Mouse (Mus musculus): Measurements from ENCODE around the gene Coro1c. TPM values are rescaled to one million over a fixed set of nuclear protein-coding genes. Genes with fewer than 3 reads are reported as not detected.

The Coro1c gene
- polyA plus RNA-seq, 1 experiment from 2014 or later, result 175 TPM

DNA sequence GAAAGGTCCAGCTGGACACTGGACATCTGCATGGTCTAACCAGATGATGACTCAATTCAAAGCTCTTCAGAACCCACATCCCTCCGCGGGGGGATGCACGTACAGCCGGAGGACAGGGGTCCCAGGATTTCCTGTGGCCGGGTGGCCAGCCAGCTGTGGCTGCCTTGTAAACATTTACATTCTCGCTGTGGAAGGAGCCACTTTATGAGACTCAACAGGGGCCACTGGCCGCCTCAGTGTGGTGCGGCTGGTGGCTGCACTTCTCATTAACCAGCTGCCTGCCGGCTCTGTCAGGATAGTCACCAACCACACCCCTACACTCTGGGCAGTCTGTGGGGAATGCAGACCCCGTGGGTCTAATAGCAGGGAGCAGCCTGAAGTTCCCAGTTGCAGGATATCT is 102.1 kb downstream of the Coro1c start:
- 9% methylated on average over 10 of the region's 10 CpGs for WGBS
- Histone ChIP-seq H3K9ac (ENCODE audit: low read depth, low read length) (no peak overlapping the region), H3K4me1 (ENCODE audit: control insufficient read depth, insufficient read depth, low read length) (peaks cover 14% of the 10 kb centered on the region; the same call in 1 of the 2 replicates), H3K9me3 (ENCODE audit: control insufficient read depth, low read length) (0 out of 2 replicates have a peak, but pooled peaks cover under 1% of the 10 kb centered on the region), H3K27me3 (replicated peaks; ENCODE audit: control insufficient read depth, insufficient read depth, low read length) (no peaks in the 10 kb centered on the region), H3K27ac (ENCODE audit: low read length) (0 out of 2 replicates have a peak overlapping the region, but pooled peaks have one; percentile 29), H3K4me3 (ENCODE audit: low read length) (no peak overlapping the region), H3K36me3 (ENCODE audit: control insufficient read depth, insufficient read depth, low read length) (no peaks in the 10 kb centered on the region), H3K4me2 (ENCODE audit: low read depth, low read length) (no peak overlapping the region)
- peak; percentile 63 for ATAC-seq

DNA sequence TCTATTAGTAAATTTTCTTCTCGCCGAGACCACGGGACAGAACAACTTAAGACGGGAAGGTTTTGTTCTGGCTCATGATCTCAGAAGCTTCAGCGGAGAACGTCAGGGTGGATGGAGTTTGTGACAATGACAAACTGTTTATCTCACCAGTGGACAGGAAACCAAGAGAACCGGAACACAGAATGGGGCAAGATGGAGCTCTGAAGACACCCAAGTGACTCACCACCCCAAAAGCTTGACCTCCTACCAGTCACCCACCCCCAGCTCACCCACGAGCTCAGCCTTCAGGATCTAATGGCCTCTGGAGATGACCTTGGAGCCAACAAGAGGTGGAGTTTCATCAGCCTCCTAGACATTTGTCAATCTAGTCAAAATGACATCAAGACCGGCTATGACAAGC is 103.3 kb downstream of the Coro1c start:
- Histone ChIP-seq H3K27me3 (replicated peaks; ENCODE audit: control insufficient read depth, insufficient read depth, low read length) (no peaks in the 10 kb centered on the region), H3K27ac (ENCODE audit: low read length) (no peak overlapping the region), H3K4me3 (ENCODE audit: low read length) (no peak overlapping the region), H3K9ac (ENCODE audit: low read depth, low read length) (no peak overlapping the region), H3K4me2 (ENCODE audit: low read depth, low read length) (no peak overlapping the region), H3K36me3 (ENCODE audit: control insufficient read depth, insufficient read depth, low read length) (no peaks in the 10 kb centered on the region), H3K4me1 (ENCODE audit: control insufficient read depth, insufficient read depth, low read length) (peaks cover 20% of the 10 kb centered on the region), H3K9me3 (ENCODE audit: control insufficient read depth, low read length) (no peaks in the 10 kb centered on the region)
- 80% methylated on average over 9 of the region's 9 CpGs for WGBS
- no peak for ATAC-seq

DNA sequence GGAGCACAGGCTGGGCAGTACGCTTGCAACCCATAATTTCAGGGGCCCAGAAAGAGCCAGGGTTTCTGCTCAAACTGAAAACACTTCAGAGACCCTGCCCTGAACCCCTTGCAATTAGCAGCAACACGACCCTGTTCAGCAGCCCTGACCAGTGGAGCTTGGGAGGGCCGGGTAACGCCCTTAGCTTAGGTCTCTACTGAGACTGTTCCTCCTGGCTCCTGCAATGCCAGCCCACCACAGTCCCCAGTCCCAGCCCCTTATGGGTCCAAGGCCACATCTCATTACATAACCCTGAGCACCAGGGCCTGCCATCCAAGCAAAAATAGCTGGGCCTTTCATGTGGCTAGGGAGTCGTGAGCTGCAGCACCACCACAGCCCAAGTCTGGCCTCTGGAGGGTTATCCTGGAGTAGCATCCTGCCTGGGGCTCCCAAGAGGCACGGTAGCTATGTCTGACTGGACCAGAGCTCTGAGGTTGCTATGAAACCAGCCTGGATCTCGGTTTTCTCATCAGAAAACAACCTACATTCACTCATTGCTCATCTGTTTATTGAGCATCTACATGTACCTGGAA is 104.1 kb downstream of the Coro1c start:
- no peak for ATAC-seq
- H3K27me3 ChIP-seq (replicated peaks; ENCODE audit: control insufficient read depth, insufficient read depth, low read length), result no peaks in the 10 kb centered on the region
- no peaks in the 10 kb centered on the region for H3K9me3 ChIP-seq (ENCODE audit: control insufficient read depth, low read length)
- H3K36me3 ChIP-seq (ENCODE audit: control insufficient read depth, insufficient read depth, low read length), result no peaks in the 10 kb centered on the region
- WGBS, result 58% methylated on average over 7 of the region's 7 CpGs
- H3K4me2 ChIP-seq (ENCODE audit: low read depth, low read length), result no peak overlapping the region
- no peak overlapping the region for H3K27ac ChIP-seq (ENCODE audit: low read length)
- H3K4me1 ChIP-seq (ENCODE audit: control insufficient read depth, insufficient read depth, low read length), result peaks cover 24% of the 10 kb centered on the region
- H3K4me3 ChIP-seq (ENCODE audit: low read length), result no peak overlapping the region
- no peak overlapping the region for H3K9ac ChIP-seq (ENCODE audit: low read depth, low read length)

DNA sequence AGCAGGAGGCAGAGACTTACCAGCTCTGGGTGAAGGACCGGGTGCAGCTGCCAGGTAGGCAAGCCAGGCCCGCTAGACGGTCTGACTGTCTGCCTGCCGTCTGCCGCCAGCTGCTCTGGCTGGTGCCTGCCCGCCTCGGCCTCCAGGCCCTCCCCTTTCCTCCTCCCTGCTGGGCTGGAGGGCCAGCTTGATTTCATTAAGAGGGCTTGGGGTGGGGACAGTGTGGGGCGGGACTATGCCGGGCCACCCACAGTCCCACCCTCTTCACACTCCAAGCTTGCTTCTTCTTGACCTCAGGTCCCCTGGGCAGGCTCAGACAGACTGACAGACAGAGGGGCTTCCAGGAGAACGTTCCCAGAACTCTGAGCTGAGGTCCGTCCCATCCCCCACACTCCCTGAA is 108.3 kb downstream of the Coro1c start, which contains the start of gene Tmem119:
Tmem119 (minus strand) TSS at position 237 of the 400 bp plus-strand sequence.
- H3K4me2 ChIP-seq (ENCODE audit: low read depth, low read length), result peak within 1 kb of the TSS; percentile 55
- no peaks in the 10 kb centered on the region for H3K27me3 ChIP-seq (replicated peaks; ENCODE audit: control insufficient read depth, insufficient read depth, low read length)
- H3K36me3 ChIP-seq (ENCODE audit: control insufficient read depth, insufficient read depth, low read length), result no peaks in the 10 kb centered on the region
- peak within 1 kb of the TSS; percentile 52 for H3K4me3 ChIP-seq (ENCODE audit: low read length)
- peak; percentile 89 for ATAC-seq
- H3K9me3 ChIP-seq (ENCODE audit: control insufficient read depth, low read length), result no peaks in the 10 kb centered on the region
- H3K4me1 ChIP-seq (ENCODE audit: control insufficient read depth, insufficient read depth, low read length), result peaks cover 31% of the 10 kb centered on the region
- peak within 1 kb of the TSS; percentile 65 for H3K9ac ChIP-seq (ENCODE audit: low read depth, low read length)
- under 1% methylated on average over 11 of the region's 11 CpGs for WGBS
- peak within 1 kb of the TSS; percentile 82 for H3K27ac ChIP-seq (ENCODE audit: low read length)

DNA sequence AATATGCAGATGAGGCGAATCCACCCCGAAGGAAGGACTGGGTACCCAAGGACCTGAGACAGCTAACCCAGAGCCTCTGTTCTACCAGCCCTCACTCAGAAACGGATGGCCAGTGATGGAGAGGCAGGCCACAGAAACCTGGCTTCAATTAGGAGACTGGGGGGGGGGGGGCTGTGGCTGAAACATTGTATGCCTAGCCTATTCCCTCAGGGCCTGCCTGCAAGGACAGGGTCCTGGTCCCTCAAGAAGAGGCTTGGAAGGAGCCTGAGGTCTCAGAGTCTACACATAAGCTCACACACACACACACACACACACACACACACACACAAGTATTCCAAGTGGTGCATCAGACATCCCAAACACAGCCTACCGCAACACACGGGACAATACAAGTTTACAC is 108.9 kb downstream of the Coro1c start:
- peak overlapping the region; percentile 82 for H3K27ac ChIP-seq (ENCODE audit: low read length)
- no peak for ATAC-seq

DNA sequence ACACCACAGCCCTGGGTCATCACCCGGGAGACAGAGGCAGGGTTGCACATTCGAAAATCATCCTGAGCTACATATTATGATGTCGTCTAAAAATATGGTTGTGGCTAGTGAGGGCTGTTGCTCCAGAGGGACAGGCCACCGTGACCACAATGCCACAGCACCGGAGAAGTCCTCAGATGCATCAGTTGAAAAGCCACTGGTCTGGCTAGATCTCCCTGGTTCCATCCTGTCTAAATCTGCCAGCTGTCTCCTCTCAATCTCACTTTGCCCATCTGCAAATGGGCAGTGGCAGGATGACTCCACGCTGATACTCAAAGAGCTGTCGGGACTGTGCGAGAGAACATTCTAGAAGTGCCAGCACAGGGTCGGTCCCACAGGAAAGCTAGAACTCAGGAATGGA is 110.0 kb downstream of the Coro1c start:
- no peaks in the 10 kb centered on the region for H3K9me3 ChIP-seq (ENCODE audit: control insufficient read depth, low read length)
- H3K4me3 ChIP-seq (ENCODE audit: low read length), result peak overlapping the region; percentile 52; the same call in 1 of the 2 replicates
- H3K9ac ChIP-seq (ENCODE audit: low read depth, low read length), result peak overlapping the region; percentile 65
- peaks cover 26% of the 10 kb centered on the region for H3K4me1 ChIP-seq (ENCODE audit: control insufficient read depth, insufficient read depth, low read length)
- no peak for ATAC-seq
- H3K36me3 ChIP-seq (ENCODE audit: control insufficient read depth, insufficient read depth, low read length), result no peaks in the 10 kb centered on the region
- H3K4me2 ChIP-seq (ENCODE audit: low read depth, low read length), result peak overlapping the region; percentile 55
- H3K27me3 ChIP-seq (replicated peaks; ENCODE audit: control insufficient read depth, insufficient read depth, low read length), result no peaks in the 10 kb centered on the region
- 67% methylated on average over 9 of the region's 9 CpGs for WGBS
- no peak overlapping the region for H3K27ac ChIP-seq (ENCODE audit: low read length)

More for the DNA sequence above, 108.9 kb downstream of the Coro1c start:
- peak overlapping the region; percentile 65 for H3K9ac ChIP-seq (ENCODE audit: low read depth, low read length)
- no peaks in the 10 kb centered on the region for H3K27me3 ChIP-seq (replicated peaks; ENCODE audit: control insufficient read depth, insufficient read depth, low read length)
- no peaks in the 10 kb centered on the region for H3K9me3 ChIP-seq (ENCODE audit: control insufficient read depth, low read length)
- H3K4me3 ChIP-seq (ENCODE audit: low read length), result peak overlapping the region; percentile 52
- peaks cover 31% of the 10 kb centered on the region for H3K4me1 ChIP-seq (ENCODE audit: control insufficient read depth, insufficient read depth, low read length)
- peak overlapping the region; percentile 55 for H3K4me2 ChIP-seq (ENCODE audit: low read depth, low read length)
- H3K36me3 ChIP-seq (ENCODE audit: control insufficient read depth, insufficient read depth, low read length), result no peaks in the 10 kb centered on the region
- WGBS, result 39% methylated on average over 5 of the region's 5 CpGs

DNA sequence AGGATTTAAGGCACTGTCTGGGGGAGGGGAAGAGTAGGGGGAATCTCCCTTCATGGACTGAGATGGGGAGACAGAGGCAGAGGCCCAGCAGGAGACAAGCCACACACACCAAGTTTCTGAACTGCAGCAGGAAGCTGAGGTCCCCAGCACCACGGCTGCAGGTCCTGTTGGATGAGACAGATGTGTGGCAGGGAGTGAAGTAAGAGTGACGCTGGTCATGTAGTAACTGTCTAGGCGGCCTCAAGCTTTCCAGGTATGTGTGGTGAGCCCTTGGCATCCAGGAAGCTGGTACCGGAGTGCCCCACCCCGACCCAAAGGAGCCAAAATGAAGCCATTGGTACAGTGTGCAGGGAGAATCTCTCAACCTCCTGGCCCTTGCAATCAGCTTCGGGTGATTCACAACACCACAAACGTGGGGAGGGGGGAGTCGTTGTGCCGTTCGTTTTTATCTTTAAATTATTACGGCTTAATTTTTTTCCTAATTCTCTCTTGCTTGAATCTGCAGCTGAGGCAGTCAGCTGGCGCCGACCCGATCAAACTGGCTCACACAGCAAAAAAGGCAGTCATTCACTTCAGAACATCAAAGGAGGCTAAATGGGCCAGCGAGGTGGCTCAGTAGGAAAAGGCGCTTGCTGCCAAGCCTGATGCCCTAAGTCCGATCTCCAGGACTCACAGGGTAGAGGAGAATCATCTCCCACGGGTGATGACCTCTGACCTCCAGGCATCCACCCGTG is 111.2 kb downstream of the Coro1c start:
- H3K4me3 ChIP-seq (ENCODE audit: low read length), result peak overlapping the region; percentile 52
- H3K9me3 ChIP-seq (ENCODE audit: control insufficient read depth, low read length), result no peaks in the 10 kb centered on the region
- H3K4me2 ChIP-seq (ENCODE audit: low read depth, low read length), result peak overlapping the region; percentile 55
- no peak for ATAC-seq
- peaks cover 26% of the 10 kb centered on the region for H3K4me1 ChIP-seq (ENCODE audit: control insufficient read depth, insufficient read depth, low read length)
- 20% methylated on average over 19 of the region's 19 CpGs for WGBS
- H3K36me3 ChIP-seq (ENCODE audit: control insufficient read depth, insufficient read depth, low read length), result no peaks in the 10 kb centered on the region
- H3K27me3 ChIP-seq (replicated peaks; ENCODE audit: control insufficient read depth, insufficient read depth, low read length), result no peaks in the 10 kb centered on the region
- peak overlapping the region; percentile 61 for H3K27ac ChIP-seq (ENCODE audit: low read length)
- peak overlapping the region; percentile 61 for H3K9ac ChIP-seq (ENCODE audit: low read depth, low read length)

DNA sequence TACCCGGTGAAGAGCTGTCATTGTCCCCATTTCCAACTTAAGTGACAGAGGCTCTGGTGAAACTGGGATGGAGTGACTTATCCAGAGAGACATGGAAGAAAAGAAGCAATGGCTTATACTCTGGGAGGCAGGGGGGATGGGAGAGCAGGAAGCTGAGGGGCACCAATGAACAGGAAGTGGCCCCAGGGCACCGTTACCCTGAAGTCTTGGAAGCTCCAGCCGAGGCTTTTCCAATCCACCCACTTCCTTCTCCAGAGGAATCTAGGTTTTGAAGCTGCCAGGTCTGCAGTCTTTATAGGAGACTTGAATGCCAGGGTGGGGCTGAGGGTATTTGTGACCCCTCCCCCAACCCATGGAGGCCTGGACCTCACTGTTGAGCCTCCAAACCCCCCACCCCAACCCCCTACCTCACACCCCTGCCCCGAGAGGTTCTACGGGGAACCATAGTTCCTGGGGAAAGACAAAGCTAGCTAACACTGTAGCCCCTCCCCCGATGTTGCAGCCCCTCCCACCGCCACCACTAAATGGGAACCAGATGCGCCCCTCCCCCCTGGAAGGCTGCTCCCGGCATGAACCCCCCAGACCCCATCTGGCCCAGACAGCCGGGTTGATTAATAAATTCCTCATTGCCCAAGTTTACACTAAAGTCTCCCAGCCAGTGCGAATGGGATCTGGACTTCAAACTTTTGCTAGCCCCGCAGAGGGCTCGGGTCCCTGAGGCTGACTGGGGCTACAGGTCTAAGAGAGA is 112.0 kb downstream of the Coro1c start:
- Histone ChIP-seq H3K27me3 (replicated peaks; ENCODE audit: control insufficient read depth, insufficient read depth, low read length) (no peaks in the 10 kb centered on the region), H3K4me1 (ENCODE audit: control insufficient read depth, insufficient read depth, low read length) (peaks cover 28% of the 10 kb centered on the region), H3K4me3 (ENCODE audit: low read length) (peak overlapping the region; percentile 52)

More for the DNA sequence above, 112.0 kb downstream of the Coro1c start:
- no peaks in the 10 kb centered on the region for H3K9me3 ChIP-seq (ENCODE audit: control insufficient read depth, low read length)
- peak; percentile 12; the same call in 1 of the 2 replicates for ATAC-seq
- H3K27ac ChIP-seq (ENCODE audit: low read length), result peak overlapping the region; percentile 61
- no peaks in the 10 kb centered on the region for H3K36me3 ChIP-seq (ENCODE audit: control insufficient read depth, insufficient read depth, low read length)
- H3K4me2 ChIP-seq (ENCODE audit: low read depth, low read length), result peak overlapping the region; percentile 55
- 8% methylated on average over 13 of the region's 13 CpGs for WGBS
- H3K9ac ChIP-seq (ENCODE audit: low read depth, low read length), result peak overlapping the region; percentile 61

All from intestine, embryonic 16.5 days (tissue).